Mouse (Mus musculus): ENCODE data around the gene Mx1.

The Mx1 gene

DNA sequence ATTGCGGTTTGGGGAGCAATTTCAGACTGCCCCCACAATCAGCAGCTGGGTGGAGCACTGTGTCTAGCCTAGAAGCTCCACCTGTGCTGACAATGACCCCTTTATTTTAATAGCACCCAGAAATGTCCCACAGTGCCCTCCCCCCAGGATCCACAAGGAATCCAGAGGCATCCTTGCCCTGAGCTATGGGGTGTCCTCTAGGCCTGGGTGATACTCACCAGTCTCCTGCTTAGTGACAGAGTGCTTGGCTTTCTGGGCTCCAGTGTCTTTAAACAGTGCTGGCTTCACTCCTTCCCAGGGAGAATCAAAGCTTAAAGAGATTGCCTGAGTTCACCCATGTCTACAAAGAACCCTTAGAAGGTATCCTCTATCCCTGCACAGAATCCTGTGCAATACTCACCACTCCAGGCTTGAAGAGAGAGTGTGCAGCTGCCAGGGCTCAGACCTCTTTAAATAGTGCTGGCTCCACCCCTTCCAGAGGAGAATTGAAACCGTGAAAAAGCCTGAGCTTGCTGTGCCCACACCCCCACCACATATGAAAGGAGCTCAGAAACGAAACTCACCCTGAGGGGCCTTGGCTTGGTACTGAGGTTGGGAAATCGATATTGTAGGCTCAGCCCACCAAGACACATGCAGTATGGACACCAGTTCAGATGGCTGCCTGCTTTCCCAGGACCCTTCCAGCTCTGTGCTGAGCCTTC is at the start of gene Mx1:
Mx1 (minus strand) TSS at position 427 of the 701 bp plus-strand sequence.
- no peak for DNase-seq (ENCODE audit: low spot score in 2 of 2)

DNA sequence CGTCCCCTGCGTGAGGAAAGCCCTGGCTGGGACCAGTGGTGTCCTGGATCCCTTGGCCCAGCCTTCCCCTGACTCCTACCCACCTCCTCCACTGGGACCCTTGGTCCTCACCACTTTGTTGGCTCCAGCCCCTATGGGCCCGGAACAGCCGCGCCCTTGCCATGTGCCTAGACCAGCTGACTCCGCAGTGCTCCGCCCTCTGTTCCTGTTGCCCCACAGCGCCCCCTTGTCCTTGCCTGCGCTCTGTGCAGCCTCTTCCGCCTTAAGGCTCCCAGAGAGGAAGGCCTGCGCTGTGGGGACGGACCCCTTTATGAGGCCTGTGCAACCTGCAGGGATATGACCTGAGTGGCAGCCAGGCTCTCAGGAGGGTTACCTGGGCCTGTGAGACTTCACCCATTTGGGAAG is 49.6 kb upstream of the Mx1 start:
- DNase-seq (ENCODE audit: low spot score in 2 of 2) = no peak

DNA sequence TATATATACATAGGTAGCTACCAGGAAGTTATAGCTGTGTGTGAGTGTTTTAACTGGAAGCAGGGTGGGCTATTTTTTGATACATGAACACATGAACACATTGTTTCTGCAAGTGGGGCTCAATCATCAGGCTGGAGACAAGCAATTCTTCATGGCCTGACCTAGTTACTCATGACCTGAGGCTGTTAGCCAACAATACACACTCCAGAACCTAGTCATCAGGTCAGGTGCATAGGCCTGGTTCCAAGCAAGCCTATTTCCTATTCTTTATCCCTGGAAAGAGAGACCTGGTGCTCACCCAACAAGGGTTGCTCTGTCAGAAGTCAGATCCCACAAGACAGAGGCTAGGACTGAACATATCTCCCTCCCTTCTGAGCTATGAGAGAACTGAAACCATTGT is 48.8 kb upstream of the Mx1 start:
- DNase-seq (ENCODE audit: low spot score in 2 of 2) = no peak

DNA sequence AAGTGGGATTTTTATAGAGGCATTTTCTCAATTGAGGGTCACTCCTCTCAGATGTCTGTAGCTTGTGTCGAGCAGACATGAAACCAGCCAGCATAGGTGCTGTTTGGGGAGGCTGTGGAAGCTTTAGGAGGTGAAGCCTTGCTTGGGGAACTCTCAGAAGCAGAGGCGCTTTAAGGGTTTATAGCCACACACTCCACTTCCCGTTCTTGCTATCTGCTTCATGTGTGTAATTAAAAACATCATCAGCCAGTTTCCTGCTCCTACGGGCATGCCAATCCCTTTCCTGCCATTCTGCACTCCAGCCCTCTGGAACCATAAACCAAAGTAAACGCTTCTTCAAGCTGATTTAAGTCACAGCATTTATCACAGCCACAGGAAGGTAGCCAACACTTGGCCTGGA is 48.1 kb upstream of the Mx1 start:
- no peak for DNase-seq (ENCODE audit: low spot score in 2 of 2)

DNA sequence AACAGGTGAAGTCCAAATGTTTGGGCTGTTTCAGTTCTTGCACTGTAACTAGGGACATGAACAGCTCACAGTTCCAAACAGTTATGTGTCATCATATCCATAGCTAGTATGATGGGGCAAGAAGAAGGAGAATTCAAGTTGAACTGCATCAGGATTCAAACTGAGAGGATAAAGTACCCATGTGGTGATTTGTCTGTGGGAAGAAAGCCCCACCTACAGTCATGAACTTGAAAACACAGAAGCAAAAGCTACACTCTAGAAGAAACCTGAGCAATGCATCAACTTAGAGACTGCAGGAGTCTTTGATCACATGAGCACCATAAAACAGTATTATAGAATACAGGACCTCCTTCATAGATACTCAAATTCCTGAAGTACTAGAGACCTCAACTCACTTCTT is 45.1 kb upstream of the Mx1 start:
- DNase-seq (ENCODE audit: low spot score in 2 of 2) = no peak

DNA sequence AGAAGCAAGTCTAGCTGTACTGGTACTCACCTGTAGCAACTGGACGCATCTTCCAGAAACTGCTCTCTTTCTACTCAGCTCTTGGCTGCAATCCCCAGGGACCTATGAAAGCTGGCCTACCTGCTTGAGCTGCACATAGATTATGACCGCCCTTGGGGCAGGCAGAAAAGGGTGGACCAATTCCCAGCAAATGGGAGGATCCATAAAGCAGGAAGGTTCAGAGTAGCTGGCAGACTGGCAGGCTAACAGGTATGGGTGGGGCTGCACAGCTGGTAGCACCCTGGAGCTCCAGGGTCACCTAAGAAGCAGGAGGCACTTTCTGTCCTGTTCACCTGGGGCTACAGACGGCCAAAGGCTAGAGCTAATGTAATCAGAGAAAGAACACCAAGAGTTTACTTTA is 42.1 kb upstream of the Mx1 start:
- DNase-seq (ENCODE audit: low spot score in 2 of 2) = no peak

DNA sequence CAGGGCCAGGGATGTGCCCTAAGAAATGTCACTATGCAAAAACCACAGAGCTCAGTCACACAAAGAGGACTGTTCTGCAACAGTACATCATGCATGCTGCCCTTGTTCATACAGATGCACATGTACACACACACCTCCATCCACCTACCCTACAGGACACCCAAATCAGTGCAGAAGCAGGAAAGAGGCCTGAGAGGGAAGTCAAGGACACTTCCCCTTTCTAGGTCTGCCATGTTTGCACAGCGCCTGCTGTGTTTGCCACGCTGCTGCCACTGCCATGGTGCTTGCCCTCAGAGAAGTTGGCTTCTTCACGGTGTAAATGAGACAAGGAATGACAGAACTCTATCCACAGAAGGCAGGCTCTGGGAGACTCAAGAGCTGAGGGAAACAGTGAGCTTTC is 41.1 kb upstream of the Mx1 start:
- no peak for DNase-seq (ENCODE audit: low spot score in 2 of 2)

DNA sequence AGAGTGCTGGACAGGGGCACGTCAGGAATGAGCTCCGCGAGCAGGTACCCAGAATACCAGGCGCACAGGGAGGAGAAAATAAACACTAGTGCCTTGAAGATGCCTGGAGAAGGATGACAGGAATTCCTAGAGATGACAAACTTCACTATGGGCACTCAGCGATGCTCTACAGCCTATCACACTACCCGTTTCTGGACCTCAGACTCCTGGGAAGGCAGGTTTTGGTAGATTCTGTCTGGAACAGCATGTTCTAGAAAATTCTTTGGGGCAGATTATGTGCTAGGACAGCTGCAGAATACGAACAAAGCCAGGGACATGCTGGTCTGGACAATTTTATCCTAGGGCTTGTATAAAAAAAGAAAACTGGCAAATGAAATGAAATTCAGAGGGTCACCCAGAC is 38.2 kb upstream of the Mx1 start:
- no peak for DNase-seq (ENCODE audit: low spot score in 2 of 2)

DNA sequence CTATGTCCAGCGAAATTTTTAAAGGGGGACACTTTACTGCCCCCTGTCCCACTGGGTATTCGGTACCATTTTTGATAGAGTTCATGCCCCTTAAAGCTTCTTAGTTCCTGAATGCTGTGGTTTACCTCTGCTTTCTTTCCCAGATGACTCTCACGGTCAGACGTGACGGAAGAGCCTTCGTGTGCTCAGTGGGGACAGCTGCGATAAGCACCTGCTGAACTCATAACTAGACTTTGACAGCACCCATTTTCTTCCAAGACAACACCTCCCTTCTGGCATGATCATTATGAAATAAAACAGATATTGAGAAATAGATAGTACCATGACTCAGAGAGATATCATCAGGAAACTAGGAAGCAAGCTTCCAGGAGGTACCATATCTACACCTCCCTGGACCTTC is 36.7 kb upstream of the Mx1 start:
- DNase-seq (ENCODE audit: low spot score in 2 of 2) = no peak

DNA sequence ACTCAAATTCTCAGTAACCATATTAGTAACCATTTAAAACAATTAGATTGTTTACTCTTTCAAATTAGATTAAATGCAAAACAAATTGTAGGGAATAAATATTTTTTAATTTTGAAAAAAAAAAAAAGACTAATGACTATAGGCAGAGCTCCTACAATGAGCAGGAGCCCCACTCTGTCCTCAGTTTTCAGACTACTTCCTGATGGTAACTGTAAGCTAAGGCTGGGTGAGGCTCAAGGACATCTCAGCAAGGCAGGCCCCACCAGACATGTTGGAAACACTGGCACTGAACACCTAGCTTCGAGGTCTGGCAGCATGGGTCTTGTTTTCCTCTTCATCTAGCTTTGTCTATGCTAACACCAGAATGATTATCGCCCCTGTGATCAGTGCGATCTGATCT is 35.4 kb upstream of the Mx1 start:
- DNase-seq (ENCODE audit: low spot score in 2 of 2) = no peak

DNA sequence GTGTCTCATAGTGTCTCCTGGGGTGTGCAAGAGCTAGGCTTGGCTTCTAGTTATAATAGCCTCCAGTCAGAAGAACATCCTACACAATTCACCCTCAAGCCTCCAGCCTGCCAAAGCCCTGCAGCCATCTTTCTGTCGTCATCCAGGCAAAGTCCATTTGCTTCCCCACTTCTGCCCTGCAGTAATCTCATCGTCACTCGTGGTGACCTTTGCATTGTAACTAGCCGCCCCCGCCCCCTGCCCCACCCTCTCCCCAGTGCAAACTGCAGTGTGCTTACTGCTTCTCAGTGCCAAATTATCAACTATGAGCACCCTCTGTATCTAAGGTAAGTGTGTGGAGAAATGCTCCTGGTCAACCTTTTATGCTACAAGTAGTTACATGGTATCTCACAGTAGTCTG is 35.0 kb upstream of the Mx1 start:
- no peak for DNase-seq (ENCODE audit: low spot score in 2 of 2)

DNA sequence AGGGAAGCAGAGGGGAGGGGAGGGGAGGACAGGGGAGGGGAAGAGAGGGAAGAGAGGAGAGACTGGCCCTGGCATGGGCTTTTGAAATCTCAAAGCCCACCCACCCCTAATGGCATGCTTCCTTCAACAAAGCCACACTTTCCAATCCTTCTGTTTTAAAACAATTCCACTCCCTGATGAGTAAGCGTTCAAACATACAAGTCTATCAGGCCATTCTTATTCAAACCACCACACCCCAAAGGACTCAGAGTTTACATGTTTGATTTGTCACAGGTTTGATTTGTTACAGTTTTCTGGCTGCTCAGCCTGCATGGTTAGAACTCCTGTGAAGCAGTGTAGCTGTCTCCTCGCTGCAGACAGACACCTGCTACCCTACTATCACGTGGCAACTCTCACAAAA is 33.3 kb upstream of the Mx1 start:
- DNase-seq (ENCODE audit: low spot score in 2 of 2) = no peak

DNA sequence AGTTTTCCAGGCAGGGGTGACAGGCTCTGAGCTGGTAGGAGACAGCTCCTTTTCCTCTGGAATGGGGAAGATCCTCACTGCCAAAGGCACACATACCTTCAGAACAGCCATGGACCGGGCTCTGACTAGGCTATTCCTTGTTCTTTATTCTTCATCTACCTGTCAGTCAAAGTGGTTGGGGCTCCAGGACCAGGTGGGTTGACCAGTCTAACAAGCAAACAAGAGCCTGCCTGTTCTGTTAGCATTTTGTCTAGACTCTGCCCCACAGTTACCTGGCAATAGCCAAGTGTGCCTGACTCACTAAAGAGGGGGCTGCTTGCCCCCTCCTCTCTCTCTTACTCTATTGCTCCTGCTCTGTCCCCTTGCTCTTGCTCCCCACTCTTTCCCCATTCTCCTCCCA is 29.7 kb upstream of the Mx1 start:
- no peak for DNase-seq (ENCODE audit: low spot score in 2 of 2)

DNA sequence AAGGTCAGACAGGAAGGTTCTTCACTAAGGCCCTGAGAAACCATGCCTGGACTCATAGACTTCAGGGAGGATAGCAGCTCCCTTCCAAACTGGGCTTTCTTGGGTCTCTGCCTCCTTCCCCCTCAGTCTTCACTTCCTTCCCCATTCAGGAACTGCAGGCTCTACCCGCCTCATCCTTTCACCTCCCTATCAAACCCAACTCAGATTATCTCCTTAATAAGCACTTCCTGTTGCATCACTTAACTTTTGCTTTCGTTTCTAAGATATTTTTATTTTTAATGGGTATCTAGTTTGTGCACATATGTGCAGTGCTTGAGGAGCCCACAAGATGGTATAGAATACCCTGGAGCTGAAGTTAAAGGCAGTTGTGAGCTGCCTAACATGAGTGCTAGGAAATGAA is 15.9 kb upstream of the Mx1 start:
- no peak for DNase-seq (ENCODE audit: low spot score in 2 of 2)

DNA sequence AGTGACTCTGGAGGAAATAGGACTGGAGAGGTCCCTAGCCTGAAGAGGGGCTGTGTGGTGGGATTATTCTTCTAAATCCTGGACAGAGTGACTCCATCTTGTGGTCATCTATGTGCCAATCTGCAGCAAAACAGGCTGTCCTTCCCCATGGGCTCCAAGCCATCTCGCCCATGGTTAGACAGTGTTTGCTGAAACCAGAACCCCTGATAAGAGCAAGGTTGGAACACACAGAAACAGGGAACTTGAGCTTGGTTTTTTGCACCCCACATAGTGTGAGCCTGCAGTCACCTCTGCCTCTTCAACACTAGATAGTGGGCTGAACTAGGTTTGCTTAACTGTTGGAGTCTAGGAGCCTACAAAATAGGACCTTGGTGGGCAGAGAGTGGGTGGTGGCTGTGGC is 13.8 kb upstream of the Mx1 start:
- no peak for DNase-seq (ENCODE audit: low spot score in 2 of 2)

DNA sequence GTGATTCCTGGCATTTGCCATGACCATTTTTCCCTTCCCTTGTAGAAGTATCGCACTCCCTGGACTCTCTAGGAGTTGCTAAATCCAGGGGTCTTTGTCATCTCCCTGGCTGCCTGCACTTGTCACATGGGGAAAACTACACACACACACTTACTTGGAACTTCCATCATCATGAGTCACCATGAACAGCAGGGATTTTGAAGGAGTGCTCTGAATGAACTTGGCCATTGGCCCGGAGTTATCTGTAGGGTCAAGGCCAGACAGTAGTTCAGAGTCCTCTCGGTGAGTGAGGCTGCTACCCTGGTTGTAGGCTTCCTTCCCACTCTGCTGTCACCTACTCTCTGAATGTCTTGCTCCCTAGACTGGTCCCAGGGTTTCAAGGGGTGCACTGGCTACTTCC is 12.9 kb upstream of the Mx1 start:
- DNase-seq (ENCODE audit: low spot score in 2 of 2) = no peak

DNA sequence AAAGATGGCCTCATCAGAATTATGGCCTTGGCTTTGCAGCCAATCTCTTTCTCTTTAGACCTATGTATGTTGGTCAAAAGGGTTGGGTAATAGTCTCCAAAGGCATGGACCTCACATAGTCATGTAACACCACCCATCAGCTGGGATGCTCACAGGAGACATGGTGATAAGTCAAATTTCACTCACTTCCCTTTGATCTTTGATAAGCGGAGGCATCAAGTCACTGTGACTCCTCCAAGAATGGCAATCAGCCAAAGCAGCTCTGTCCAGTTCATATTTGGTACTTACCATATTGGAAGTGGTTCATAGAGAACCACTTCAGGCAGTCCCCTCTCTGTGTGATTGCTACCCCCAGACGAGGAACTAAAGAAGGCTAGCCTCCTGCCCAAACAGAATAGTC is 12.0 kb upstream of the Mx1 start:
- no peak for DNase-seq (ENCODE audit: low spot score in 2 of 2)

DNA sequence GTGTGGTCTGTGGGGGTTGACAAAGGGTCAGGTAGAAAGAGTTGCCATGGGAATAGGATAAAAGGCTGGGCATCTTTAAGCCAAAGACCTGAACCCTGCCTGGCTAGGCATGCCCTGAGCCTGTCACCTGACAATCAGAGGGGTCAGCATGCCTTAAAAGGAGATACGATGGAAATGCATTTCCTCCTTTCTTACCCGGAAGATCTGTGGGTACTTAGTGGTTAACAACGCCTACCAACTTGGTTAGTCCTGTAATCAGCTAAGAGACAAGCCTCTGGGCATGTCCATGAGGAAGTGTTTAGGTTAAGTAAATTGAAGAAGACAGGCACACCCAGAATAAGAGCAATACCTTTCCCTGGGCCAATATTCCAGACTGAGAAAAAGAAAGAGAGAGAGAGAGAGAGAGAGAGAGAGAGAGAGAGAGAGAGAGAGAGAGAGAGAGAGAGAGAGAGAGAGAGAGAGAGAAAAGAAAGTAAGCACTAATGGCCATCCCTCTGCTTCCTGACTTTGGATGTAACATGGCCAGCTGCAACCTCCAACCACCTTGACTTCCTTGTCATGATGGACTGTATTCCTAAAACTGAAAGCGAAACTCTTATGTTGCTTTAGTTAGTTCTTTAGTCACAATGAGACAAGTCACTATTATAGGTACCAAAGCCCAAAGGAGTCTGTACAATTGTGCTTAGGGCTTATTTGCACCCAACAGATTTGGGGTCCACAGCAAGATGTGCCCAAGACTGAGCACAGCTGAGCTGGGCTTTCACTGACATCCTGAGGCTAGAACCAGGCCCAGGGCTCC is 5.5 kb upstream of the Mx1 start:
- DNase-seq (ENCODE audit: low spot score in 2 of 2) = no peak

DNA sequence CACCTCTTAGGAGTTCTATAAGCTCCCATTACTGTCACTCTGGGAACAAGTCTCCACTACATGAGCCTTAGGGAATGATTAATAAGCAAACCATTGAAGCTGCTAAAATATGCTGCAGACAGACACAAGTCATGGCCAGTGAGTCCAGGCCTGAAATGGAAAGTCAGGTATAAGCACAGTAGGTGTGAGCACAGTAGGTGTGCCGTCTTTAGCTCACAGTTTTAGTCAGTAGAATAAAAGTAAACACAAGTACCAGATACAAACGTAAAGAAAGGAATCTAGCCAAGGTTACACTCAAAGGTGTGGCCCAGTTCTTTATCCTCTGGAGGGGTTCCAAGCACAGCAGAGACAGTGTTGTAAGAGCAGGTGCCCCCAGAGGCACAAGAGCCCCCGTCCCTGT is 4.8 kb upstream of the Mx1 start:
- no peak for DNase-seq (ENCODE audit: low spot score in 2 of 2)

DNA sequence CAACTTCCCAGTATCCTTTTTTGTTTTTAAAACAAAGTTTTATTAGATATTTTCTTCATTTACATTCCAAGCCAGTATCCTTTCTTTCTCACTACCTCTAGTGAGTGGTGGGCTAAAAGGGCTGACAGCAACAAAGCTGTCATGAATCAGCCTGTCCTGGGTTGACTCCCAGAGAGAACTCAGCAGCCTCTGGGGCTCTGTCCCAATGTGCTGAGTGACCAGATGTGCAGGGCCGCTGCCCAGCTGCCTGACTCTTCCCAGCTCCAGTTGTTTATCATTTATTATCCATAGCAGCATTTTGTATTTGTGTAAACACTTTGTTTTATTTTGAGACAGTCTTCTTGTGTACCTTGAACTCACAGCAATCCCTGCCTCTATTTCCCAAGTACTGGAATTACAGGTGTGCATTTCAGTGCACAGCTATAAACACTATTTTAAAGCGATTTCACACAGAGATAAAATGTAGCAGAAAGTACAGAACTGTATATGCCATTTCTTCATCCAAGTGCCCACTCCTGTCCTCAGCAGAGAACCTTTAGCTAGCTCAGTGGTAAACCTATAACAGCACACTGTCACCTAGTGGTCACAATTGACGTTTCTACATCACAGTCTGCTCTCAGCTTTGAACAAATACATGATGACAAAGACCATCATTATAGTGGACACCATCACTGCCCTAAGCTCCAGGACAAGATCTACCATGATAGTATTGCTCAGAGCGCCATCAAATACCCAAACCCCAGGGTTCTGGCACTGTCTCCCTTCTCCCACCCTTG is 3.7 kb upstream of the Mx1 start:
- DNase-seq (ENCODE audit: low spot score in 2 of 2) = no peak

DNA sequence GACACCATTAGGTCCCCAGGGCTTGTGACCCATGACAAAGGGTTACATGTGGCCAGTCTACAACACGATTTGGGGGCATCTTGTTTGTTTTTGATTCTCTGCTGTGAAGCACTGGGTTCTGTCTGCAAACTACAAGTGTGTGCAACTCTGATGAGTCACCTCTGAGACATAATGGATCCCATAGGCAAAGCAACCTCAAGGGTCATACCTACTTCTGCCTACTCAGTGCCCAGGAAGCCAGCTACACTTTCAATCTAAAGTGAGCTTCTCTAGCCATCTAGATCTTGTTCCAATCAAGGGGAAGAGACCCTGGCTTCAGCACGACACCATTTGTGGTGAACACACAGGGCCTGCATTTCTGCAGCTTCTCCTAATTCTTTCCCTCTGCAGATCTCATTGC is 1.4 kb downstream of the Mx1 start:
- no peak for DNase-seq (ENCODE audit: low spot score in 2 of 2)

DNA sequence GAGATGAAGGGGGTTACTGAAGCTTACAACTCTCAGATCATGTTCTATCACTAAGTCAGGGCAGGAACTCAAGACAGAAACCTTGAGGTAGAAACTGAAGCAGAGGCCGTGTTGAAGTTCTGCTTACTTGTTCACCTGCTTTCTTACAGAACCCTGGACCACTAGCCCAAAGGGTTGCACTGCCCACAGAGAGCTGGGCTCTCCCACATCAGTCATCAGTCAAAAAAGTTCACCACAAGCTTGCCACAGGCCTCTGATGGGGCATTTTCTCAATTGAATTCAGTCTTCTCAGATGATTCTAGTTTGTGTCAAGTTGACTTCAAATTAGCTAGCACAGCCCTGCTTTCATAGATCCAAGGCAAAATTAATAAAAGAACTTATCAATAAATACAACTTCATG is 2.9 kb downstream of the Mx1 start:
- no peak for DNase-seq (ENCODE audit: low spot score in 2 of 2)

DNA sequence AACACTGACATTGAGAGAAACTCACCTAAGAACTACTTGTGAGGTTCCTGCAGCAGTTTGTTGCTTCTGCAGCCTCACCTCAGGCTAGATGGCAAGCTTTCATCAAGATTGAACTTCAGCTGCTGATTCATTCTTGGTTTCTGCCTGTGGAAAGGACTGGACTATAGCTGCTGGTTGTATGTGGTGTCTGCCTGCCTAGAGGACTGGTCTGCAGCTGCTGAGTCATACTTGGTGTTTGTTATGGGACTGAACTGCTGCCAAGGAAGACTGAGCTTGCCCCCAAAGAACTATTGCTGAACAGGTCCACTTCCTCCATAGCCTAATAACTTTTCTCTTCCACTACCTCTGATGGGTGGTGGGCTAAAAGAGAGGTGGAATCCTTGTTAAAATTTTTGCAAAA is 15.3 kb downstream of the Mx1 start:
- no peak for DNase-seq (ENCODE audit: low spot score in 2 of 2)
